Mouse (Mus musculus): ENCODE measurements around the gene Gm10644.

Gm10644 gene

DNA sequence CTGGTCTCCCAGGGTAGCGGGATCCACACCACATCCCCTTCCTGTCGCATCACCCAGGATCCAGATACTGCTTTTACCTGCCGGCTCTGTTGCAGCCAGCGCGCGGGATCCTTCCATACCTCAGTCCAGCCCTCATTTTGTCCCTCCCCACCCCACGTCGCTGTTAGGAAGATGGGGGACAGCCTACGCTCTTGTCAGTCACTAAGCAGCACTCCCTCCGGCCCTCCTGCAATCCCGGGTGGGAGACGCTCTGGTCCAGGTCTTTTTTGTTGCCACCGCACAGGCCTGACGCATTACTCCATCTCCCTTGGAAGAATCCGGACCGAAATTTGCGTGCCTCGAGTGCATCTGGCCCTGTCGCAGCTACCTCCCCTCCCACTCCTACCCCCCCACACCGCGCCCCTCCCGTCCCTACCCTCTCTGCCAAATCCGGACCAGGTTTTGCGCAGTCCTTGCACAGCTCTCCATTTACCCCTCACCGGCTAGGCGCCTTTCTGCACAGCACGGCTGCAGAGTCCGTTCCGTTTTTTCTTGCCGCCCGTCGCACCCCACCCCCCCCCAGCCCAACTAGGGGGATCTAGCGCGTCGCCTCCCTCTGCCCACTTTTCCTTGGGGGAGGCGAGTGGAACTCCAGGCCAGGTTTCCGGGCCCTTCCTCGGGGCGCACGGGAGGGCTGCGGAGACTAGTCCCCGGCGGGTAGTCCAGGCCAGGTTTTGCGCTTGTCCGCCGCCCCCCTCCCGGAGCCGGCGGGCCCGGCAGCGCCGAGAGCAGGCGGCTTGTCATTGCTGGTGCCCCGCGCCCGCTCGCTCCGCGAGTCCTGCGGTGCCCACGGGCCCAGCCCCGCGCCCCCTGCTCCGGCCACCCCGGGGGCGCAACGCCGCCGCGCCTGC is 55.4 kb downstream of the Gm10644 start, which contains the start of gene Adgrl1:
Gene Adgrl1, plus strand, starts transcription at position 743 of the 890 bp plus-strand sequence.
- peak; percentile 71 for ATAC-seq (ENCODE audit: insufficient number of reproducible peaks, low FRiP score, low TSS enrichment)

GRCm38 (mm10) chr8:83898985-83899362 is 56.0 kb downstream of the Gm10644 start:
- peak; percentile 37 for ATAC-seq (ENCODE audit: insufficient number of reproducible peaks, low FRiP score, low TSS enrichment)

DNA sequence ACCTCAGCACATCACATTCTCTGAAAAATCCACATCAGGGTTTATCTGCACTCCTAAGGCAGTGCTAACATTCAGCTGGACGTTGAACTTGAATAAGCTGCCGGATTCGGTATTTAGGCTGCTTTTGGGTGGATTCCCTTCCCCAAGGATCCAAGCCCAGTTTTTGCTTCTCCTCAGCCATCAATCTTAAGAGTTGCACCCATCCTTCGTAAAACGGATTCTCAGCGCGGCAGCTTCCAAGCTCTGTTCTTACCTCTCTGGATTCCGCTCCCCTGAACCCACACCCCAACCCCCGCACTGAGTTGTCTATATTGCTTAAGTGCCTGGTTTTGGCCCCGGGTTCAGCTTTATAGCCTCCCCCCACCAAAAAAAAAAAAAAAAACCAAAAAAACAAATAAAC is 56.5 kb downstream of the Gm10644 start:
- no peak for ATAC-seq (ENCODE audit: insufficient number of reproducible peaks, low FRiP score, low TSS enrichment)

GRCm38 (mm10) chr8:83897211-83897610 is 57.8 kb downstream of the Gm10644 start:
- ATAC-seq (ENCODE audit: insufficient number of reproducible peaks, low FRiP score, low TSS enrichment): no peak

DNA sequence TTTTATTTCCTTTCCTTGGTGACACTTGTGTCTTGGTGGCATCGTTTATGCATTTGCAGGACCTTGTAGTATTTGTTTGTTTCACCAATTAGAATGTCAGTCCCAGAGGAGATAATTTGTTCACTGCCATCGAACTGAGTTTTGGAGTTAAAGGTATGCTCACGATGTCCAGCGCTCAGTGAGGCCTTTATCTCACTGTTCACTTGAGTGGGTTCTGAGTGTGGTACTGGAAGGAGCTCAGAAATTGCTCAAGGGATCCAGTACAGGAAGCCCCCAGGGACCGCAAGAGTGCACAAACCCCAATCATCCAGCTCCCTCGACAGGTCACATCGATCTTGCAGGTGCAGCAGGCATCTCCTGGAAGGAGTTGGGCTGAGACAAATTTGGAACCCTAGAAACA is 58.5 kb downstream of the Gm10644 start:
- no peak for ATAC-seq (ENCODE audit: insufficient number of reproducible peaks, low FRiP score, low TSS enrichment)

- no peak for ATAC-seq (ENCODE audit: insufficient number of reproducible peaks, low FRiP score, low TSS enrichment)
These were observed 59.1 kb downstream of the Gm10644 start for GRCm38 (mm10) chr8:83895894-83896293.

DNA sequence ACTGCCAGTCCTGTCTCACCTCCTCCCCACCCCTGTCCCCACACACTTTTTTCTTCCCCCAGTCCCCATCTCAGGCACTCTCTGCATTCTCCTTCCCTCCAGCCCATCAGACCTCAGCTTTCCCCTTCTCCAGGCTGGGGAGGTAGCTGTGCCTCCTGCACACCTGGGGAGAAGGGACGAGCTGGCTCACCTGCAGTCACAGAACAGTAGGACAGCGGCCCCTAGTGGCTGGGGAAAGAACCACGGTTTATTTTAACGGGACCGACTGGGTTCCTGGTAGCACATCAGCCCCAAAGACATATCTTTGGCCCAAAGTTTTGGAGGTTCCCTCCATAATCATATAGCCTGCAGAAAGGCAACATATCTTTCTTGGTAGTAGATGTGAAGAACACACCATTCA is 61.1 kb downstream of the Gm10644 start:
- ATAC-seq (ENCODE audit: insufficient number of reproducible peaks, low FRiP score, low TSS enrichment): no peak

DNA sequence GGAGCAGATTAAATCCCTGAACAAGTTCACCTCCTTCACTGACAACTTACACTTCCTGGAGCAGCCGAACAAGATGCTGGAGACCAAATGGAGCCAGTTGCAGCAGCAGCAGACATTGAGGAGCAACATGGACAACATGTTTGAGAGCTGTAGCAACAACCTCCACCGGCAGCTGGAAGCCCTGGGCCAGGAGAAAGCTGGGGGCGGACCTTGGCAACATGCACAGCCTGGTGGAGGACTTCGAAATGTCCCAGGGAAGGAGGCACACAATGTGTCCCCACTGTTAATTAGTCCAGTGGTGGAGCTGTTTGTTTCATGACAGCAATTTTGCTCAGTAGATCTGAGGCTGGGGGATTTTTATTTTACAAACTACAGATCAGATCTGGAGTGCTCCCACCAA is 62.9 kb downstream of the Gm10644 start:
- no peak for ATAC-seq (ENCODE audit: insufficient number of reproducible peaks, low FRiP score, low TSS enrichment)

- no peak for ATAC-seq (ENCODE audit: insufficient number of reproducible peaks, low FRiP score, low TSS enrichment)
These were observed 66.6 kb downstream of the Gm10644 start for GRCm38 (mm10) chr8:83888409-83888808.
